Mouse (Mus musculus) left cerebral cortex, postnatal 4 days (tissue): ENCODE measurements at regions not wholly inside any gene's neighbourhood (a gene's known extent, or its start where the extent isn't known, plus 50 kb on each side); places are given as distances from the start of the nearest gene placed in this dataset.
"Not testable (repeated sequence)": the region's sequence is repeated elsewhere in the genome, so short reads cannot be mapped to it uniquely, and the experiment has no call there.

Experiments
- DNase-seq: peaks from one replicate; pipeline ENCODE4 v3.0.0-alpha.2; 2022
- intact Hi-C: fragments of 180-260 bp; cut with DNase I; formaldehyde crosslinking; loops from one replicate; pipeline ENCODE4 v1.15.1; 2025

DNA sequence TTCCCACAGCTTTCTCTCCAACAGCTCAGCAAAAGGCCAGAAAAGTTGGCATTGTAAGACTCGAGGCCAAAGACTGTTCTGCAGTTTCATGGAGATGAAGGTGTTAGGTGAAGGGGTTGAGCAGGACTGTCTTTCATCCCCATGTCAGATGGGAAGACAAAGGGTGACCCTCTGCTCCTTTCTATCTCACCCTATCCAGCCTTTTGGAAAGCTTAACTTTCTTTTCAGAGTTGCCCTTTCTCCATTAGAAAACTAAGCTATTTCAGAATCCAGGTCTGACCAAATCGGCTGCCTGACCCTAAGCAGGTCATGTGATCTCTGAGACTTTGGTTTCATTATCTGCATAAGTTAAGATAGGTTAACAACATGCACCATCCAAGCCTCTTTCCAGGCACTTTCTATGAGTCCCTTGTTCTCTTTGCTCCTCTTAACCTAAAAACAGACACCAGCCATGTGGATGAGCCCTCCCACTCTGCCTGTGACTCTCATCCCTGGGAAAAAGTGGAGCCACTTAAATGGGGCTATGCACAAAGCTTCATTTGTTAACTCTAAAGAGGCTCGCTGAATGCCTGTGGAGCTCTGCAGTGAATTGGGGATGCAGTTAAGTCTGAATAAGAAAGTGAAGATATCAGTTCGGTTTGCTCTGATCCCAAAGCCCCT, 450.9 kb downstream of the Tns1 start:
- DNase-seq = no peak
- intact Hi-C loops = no loop called here

DNA sequence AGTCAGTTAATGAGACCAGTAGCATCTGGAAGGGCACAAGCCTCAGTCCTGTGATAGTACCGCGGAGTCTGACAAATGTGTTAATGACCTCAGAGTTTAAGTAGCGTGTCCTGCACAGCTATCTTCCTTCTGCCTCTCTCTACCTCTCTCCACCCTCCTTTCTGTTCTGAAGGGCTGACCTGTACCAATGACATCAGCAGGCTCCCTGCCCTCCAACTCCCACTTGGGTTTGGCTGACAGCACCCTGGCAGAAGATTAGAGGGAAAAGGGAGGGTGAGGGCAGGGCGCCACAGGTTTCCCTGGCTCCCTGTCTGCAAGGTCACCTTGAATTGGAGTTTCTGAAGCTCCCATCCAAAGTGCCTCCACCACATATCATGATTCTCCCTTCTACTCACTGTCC, 452.0 kb downstream of the Tns1 start:
- intact Hi-C loops = no loop called here
- no peak for DNase-seq

DNA sequence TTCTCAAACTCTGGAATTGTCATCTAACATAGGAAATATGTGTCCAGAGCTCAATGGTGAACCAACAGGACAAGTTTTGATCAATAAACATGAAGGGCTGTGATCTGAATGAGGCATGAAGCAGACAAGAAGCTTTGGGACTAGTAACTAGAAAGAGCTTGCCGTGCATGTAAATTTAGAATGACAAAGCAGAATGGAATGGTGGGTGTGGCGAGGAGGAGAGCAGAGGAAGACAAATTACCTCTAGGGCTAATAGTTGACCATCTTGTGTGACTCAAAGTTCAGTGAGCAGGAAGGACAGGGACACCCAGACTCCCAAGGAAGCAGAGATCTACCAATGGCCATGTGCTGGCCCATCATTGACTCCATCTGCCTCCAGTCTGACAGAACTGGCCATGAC, 455.6 kb downstream of the Tns1 start:
- intact Hi-C loops = no loop called here

GRCm38 (mm10) chr1:73663546-73663945, 460.7 kb downstream of the Tns1 start:
- intact Hi-C loops = no loop called here
- DNase-seq = no peak

More for the DNA sequence above, 455.6 kb downstream of the Tns1 start:
- no peak for DNase-seq

DNA sequence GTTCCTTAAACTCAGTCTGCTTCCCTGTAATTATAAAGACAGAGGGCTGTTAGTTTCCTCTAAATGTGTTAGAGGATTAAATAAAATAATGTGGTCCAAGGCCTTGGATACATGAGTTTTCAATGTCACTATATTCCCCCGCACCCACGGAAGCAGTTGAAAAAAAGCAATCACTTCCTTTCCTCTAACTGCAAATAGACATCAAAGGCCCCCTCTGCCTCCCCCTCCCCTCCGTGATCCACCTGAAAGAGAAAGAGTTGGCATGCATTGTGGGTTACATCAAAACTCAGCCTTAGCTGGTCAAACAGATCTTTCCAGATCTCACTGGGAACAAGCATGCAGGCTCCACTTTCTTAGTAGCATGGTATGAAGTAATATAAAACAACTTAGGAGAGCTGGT, 479.2 kb downstream of the Tns1 start:
- DNase-seq = no peak
- intact Hi-C loops = no loop called here

DNA sequence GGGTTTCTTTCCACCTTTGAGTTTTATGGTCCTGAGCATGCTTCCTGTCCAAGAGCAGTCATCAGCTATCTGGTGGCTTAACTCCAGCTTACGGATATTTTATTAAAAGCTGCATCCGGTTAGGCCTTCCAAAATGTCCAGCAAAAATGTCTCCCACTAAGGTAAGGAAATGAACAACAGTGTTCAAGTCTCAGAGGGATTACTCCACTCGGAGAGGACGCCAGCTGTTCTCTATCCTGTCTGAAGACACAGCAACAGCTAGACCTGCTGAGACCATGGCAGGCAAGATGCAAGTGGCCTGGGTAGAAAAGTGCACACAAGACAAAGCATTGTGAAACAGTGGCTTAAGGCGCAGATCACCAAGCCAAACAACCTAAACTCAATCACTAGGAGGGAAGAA, 479.9 kb downstream of the Tns1 start:
- DNase-seq = no peak
- intact Hi-C loops = no loop called here

- intact Hi-C loops = no loop called here
- no peak for DNase-seq
These were observed 480.8 kb downstream of the Tns1 start for GRCm38 (mm10) chr1:73643431-73643830.

GRCm38 (mm10) chr1:73642691-73643109, 481.5 kb downstream of the Tns1 start:
- DNase-seq = peak; percentile 10
- intact Hi-C loops = no loop called here

GRCm38 (mm10) chr1:73641456-73641855, 482.8 kb downstream of the Tns1 start:
- no peak for DNase-seq
- intact Hi-C loops = no loop called here

DNA sequence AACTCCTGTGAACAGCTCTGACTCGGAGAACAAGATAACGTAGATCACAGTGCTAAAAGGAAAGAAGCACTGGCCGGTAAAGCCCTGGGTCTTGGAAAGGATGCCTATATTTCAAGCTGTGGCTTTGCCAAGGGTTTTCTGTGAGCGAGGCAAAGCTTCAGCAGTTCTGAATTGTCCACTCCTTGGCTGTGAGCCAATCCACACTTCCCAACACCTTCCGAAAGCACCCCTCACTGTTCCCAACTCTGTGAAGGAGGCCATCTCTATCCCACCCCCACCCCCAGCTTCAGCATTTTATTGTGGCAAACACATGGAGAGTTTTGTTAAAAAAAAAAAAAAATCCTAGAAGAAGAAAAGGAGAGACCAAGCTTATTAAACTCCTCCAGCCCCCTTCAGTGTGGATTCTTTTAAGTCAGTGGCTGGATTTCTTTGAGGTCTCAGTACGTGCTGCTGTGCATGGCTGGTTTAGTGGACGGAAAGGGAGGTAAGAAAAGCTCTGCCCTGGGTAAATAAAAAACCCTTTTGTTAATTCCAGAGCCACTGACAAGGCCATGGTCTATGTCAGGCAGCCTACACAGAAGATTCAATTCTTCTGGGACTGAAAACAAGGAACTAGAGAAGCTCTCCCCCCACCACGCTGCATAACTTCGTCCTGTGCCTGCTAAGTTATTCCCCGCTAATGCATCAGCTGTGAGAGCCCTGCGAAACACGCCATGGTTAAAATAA, 483.4 kb downstream of the Tns1 start:
- intact Hi-C loops = no loop called here
- DNase-seq = peak; percentile 17

DNA sequence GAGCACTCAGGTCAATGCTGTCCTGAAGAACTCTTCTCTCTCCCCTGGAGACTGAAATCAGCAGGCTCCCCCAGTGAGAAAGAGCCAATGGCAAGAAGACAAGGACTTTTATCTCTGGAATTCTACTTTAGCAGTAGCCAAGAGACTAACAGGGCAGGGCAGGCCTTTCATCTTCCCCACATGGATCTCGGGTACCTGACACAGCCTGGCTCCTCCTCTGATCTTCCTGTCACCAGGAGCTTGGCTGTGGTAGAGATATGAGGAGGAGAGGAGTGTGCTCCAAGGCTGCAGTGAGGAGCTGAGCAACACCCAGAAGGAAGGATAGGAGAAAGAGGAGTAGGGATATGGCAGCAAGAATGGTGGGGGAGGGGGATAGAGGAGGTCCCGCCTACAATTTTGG, 488.5 kb downstream of the Tns1 start:
- intact Hi-C loops = no loop called here

GRCm38 (mm10) chr1:73634871-73635270, 489.4 kb downstream of the Tns1 start:
- DNase-seq = peak; percentile 46
- intact Hi-C loops = no loop called here

More for the DNA sequence above, 488.5 kb downstream of the Tns1 start:
- no peak for DNase-seq

GRCm38 (mm10) chr1:73633071-73633470, 491.2 kb downstream of the Tns1 start:
- intact Hi-C loops = no loop called here
- DNase-seq = no peak

DNA sequence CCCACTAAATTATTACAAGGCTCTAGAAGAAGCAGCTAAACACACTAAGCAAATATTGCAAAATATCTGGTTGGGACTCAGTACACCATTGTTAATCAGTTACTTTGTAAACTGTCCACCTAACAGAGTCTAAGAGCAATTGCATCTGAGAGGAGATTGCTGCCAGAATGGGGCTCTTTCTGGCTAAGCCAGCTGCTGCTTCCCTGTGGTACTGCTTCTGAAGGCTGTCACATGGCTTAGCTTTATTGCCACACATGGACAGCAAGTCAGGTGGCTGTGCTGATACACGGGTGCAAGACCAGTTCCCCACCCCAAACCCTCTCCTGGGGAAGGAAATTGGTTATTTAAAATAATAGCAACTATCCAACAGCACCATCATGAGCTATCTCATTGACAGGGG, 493.9 kb downstream of the Tns1 start:
- no peak for DNase-seq

GRCm38 (mm10) chr1:73625365-73625764, 498.9 kb downstream of the Tns1 start:
- DNase-seq = no peak
- intact Hi-C loops = no loop called here

More for the DNA sequence above, 493.9 kb downstream of the Tns1 start:
- intact Hi-C loops = no loop called here

GRCm38 (mm10) chr1:73621121-73621520, 503.1 kb downstream of the Tns1 start:
- DNase-seq, intact Hi-C loops: not testable (repeated sequence)

GRCm38 (mm10) chr1:73618551-73619170, 505.6 kb downstream of the Tns1 start:
- DNase-seq = peak; percentile 35
- intact Hi-C loops = loop anchor here (2.0 kb wide), 1 partner anchor 740 kb away; no protein-coding TSS in a partner anchor

- intact Hi-C loops = no loop called here
- no peak for DNase-seq
These were observed 530.4 kb downstream of the Tns1 start for GRCm38 (mm10) chr1:73593653-73594385.

DNA sequence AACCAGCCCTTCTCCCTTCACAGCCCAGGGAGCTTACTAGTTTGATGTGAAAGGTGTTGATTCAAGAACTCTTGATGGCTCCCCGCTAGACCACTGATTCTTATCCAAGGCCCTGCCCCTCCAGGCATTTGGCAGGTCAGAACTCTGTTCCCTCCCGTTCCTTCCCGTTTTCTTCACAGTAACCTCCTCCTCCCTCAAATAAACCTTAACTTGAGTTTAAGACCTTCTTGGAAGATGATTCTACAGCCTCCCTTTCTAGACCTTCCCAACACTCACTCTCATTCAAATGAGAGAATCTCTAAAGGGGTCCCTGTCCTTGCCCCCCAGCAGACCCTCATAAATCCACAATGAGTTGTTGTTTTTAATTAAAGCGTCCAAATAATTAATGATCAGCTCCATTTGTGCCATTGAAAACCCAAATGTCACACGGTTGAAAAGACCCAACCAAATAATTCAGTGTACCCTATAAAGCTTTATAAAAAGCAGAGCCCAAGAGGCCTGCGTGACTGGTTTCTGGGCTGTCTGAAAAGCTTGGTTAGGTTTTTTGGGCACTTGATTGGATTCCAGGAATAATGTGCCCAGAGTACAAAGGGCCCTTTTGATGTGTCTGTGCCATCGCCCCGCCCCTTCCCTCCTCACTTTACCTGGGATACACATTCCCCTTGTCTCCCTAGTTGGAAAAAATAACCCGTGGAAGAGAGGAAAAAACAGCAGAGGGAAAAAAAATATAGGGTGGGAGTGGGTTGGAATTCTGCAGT, 532.7 kb downstream of the Tns1 start:
- no peak for DNase-seq
- intact Hi-C loops = no loop called here

DNA sequence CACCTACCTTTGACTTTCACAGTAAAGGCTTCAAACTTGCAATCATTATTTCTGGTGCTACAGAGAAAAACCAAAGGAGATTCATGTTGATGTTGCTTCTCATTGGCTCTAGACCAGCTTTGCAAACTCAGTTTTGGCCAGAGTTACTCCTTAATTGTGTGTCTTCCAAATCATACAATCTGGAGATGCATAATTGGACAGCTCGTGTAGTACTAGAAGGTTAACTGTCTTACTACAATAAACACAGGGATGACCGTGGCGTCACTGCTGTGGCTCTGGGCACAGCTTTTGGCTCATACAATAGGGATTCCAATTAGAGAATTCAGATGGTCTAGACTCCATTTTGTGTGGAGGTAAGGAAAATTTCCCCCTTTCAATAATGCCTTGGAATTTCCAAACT, 544.6 kb downstream of the Tns1 start:
- no peak for DNase-seq
- intact Hi-C loops = no loop called here
